Mouse (Mus musculus) ovary, adult 2 months (tissue): ENCODE results near the gene Zfp229. TPM values are rescaled to one million over a fixed set of nuclear protein-coding genes. Genes with fewer than 3 reads are reported as not detected.

Experiments used
- polyA plus RNA-seq: library from polyadenylated mRNA; depleted of rRNA; stranded (reverse); fragments of >200 nt; gene quantifications from 2 replicates; pipeline ENCODE4 v1.2.3, GENCODE M21; 2012; rRNA removed

The Zfp229 gene
- polyA plus RNA-seq = 2.0 and 2.6 TPM in 2 replicates

GRCm38 (mm10) chr17:21730495-21730894 is at the start of gene Zfp229:
TSS of gene Zfp229 (plus strand) at chr17:21730795.

GRCm38 (mm10) chr17:21691560-21691959 is 39.0 kb upstream of the Zfp229 start, which contains the start of gene Gm10226:
TSS of gene Gm10226 (plus strand) at chr17:21691860.

GRCm38 (mm10) chr17:21707343-21707996 is 23.1 kb upstream of the Zfp229 start, which contains the start of gene Zfp760:
TSS of gene Zfp760 (plus strand) at chr17:21707741.

Other genes with a start within 250 kb of the Zfp229 start
- gene Zfp53, start 241.8 kb upstream of the Zfp229 start, polyA plus RNA-seq = 2.2 and 2.9 TPM in 2 replicates
- 0.83 and 0.88 TPM in 2 replicates for gene Zfp52, start 195.3 kb upstream of the Zfp229 start, polyA plus RNA-seq
- 0.79 and 0.86 TPM in 2 replicates for gene Zfp948, start 163.8 kb upstream of the Zfp229 start, polyA plus RNA-seq
- gene Zfp983, start 80.2 kb upstream of the Zfp229 start, polyA plus RNA-seq = 0.43 and 0.68 TPM in 2 replicates
- not detected in 2 replicates for gene Gm10226, start 38.9 kb upstream of the Zfp229 start, polyA plus RNA-seq
- gene Zfp760, start 23.1 kb upstream of the Zfp229 start, polyA plus RNA-seq = 0.58 TPM in 2 replicates
- not detected in 2 replicates for gene Zfp820, start 115.0 kb downstream of the Zfp229 start, polyA plus RNA-seq
- 0.38 TPM in 2 replicates for gene Zfp995, start 179.1 kb downstream of the Zfp229 start, polyA plus RNA-seq
- 1.4 and 2.0 TPM in 2 replicates for gene Zfp942, start 231.7 kb downstream of the Zfp229 start, polyA plus RNA-seq
- 2.6 and 2.8 TPM in 2 replicates for gene Zfp943, start 231.8 kb downstream of the Zfp229 start, polyA plus RNA-seq